Mouse (Mus musculus): ENCODE measurements around the gene Slc25a21.

Slc25a21 gene

GRCm38 (mm10) chr12:56699915-56700900 lies 497.1 kb downstream of the Slc25a21 start:
- in situ Hi-C loops (cut with MboI; ENCODE audit: low pct_unique_long_range_greater_than_20kb in 1 of 2, low sequenced_read_pairs in 2 of 2, unreplicated experiment in 1 of 2) = loop anchor here (5.0 to 25.0 kb wide), 5 partner anchors 88 to 845 kb away; partner anchors contain the start of genes Foxa1 (in 1 of the 2), Nkx2-1 (in 1 of the 2) and Nkx2-9 (in 1 of the 2)

DNA sequence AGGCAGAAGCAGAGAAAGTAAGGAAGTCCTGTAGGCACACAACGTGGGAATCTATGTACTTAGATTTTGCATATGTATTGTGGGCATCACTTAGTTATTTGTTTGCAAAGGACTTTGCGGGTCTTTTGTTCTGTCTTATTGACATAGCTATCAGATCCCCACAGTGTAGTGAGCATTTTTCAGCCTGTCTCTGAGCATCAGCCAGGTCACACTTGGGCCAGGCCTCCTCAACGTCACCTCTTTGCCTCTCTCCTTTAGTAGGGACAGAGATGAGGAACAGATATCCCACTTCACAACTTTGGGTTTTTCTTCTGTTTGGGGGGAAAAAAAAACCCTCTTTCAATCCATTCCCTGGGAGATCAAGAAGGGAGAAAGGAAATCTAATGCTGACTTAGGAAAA lies 497.9 kb downstream of the Slc25a21 start:
- in situ Hi-C loops (cut with MboI; ENCODE audit: low pct_unique_long_range_greater_than_20kb in 1 of 2, low sequenced_read_pairs in 2 of 2, unreplicated experiment in 1 of 2) = loop anchor here (5.0 to 25.0 kb wide), 5 partner anchors 87 to 845 kb away; partner anchors contain the start of genes Foxa1 (in 1 of the 2), Nkx2-1 (in 1 of the 2) and Nkx2-9 (in 1 of the 2)

GRCm38 (mm10) chr12:56698191-56698980 lies 498.9 kb downstream of the Slc25a21 start:
- in situ Hi-C loops (cut with MboI; ENCODE audit: low pct_unique_long_range_greater_than_20kb in 1 of 2, low sequenced_read_pairs in 2 of 2, unreplicated experiment in 1 of 2) = loop anchor here (5.0 to 25.0 kb wide), 5 partner anchors 86 to 846 kb away; partner anchors contain the start of genes Foxa1 (in 1 of the 2), Nkx2-1 (in 1 of the 2) and Nkx2-9 (in 1 of the 2)

GRCm38 (mm10) chr12:56697785-56698184 lies 499.5 kb downstream of the Slc25a21 start:
- in situ Hi-C loops (cut with MboI; ENCODE audit: low pct_unique_long_range_greater_than_20kb in 1 of 2, low sequenced_read_pairs in 2 of 2, unreplicated experiment in 1 of 2) = loop anchor here (5.0 to 25.0 kb wide), 5 partner anchors 85 to 847 kb away; partner anchors contain the start of genes Foxa1 (in 1 of the 2), Nkx2-1 (in 1 of the 2) and Nkx2-9 (in 1 of the 2)

DNA sequence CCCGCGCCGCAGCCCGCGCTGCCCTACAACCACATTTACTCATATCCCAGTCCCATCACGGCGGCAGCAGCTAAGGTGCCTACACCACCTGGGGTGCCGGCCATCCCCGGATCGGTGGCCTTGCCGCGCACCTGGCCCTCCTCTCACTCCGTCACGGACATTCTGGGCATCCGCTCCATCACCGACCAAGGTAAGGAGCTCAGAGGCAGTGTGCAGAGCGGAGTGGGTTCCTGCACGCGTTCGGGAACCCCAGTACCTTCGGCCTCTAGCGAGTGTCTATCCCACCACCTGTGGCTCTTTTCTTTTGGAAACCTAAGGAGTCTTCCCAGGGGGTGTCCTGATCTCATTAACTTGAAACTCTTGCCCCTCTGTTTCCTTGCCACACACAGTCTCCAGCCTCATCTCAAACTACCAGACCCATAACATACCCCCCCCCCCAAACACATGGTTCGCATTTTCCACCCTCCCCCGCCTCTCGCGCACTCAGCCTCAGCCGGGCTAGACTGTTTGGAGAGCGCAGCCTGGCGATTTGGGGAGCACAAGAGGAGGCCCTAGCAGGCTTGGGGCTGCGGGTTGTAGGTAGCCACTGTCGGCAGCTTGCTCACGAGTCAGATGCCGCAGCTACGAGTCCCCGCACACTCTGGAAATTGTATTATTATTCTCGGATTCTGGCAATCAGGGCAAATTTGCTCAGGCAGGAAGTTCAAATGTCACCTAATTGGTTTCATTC lies 500.1 kb downstream of the Slc25a21 start:
- in situ Hi-C loops (cut with MboI; ENCODE audit: low pct_unique_long_range_greater_than_20kb in 1 of 2, low sequenced_read_pairs in 2 of 2, unreplicated experiment in 1 of 2) = loop anchor here (5.0 to 25.0 kb wide), 5 partner anchors 85 to 848 kb away; partner anchors contain the start of genes Foxa1 (in 1 of the 2), Nkx2-1 (in 1 of the 2) and Nkx2-9 (in 1 of the 2)

- in situ Hi-C loops (cut with MboI; ENCODE audit: low pct_unique_long_range_greater_than_20kb in 1 of 2, low sequenced_read_pairs in 2 of 2, unreplicated experiment in 1 of 2) = loop anchor here (5.0 to 25.0 kb wide), 5 partner anchors 84 to 848 kb away; partner anchors contain the start of genes Foxa1 (in 1 of the 2), Nkx2-1 (in 1 of the 2) and Nkx2-9 (in 1 of the 2)
Measured at GRCm38 (mm10) chr12:56696174-56697010, 500.9 kb downstream of the Slc25a21 start.

DNA sequence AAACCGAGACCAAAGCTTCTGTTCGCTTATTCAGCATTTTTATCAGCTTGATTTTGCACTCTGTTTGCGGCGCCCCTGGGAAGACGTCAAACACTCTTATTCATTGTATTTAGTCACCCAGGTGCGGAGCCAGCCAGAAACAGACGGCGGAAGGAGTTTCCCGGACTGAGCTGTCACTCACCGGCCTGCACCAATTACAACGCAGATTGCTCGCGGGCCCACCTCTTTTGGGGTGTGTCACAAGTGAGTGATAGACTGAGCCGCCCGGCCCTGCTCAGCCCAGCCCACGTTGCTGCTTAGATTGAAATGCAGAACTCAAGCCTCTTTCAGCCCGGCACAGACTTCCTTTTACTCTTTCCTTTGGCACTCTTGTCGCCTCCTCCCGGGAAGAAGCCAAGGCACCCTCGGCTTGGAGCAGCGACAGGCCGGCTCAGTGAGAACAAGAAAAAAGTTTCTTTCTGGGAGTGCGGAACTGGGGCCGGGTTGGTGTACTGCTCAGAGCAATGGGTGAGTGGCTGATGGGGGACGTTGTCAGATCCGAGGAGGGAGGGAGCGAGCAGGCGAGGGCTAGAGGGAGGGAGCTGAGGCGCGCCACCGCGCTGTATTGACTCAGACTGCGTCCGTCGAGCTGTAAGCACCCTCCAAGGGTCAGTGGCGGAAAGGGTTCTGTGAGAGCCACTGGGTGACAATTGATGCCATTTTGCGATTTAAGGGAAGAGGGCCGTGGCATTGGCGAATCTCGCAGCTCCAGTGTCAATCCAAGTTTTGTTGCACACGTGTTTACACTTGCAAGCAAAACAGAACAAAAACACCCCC lies 501.7 kb downstream of the Slc25a21 start:
- in situ Hi-C loops (cut with MboI; ENCODE audit: low pct_unique_long_range_greater_than_20kb in 1 of 2, low sequenced_read_pairs in 2 of 2, unreplicated experiment in 1 of 2) = loop anchor here (5.0 to 25.0 kb wide), 5 partner anchors 83 to 849 kb away; partner anchors contain the start of genes Foxa1 (in 1 of the 2), Nkx2-1 (in 1 of the 2) and Nkx2-9 (in 1 of the 2)

GRCm38 (mm10) chr12:56694936-56695335 lies 502.3 kb downstream of the Slc25a21 start:
- in situ Hi-C loops (cut with MboI; ENCODE audit: low pct_unique_long_range_greater_than_20kb in 1 of 2, low sequenced_read_pairs in 2 of 2, unreplicated experiment in 1 of 2) = loop anchor here (5.0 to 25.0 kb wide), 6 partner anchors 83 to 852 kb away; partner anchors contain the start of genes Foxa1 (in 2 of the 2), Nkx2-1 (in 1 of the 2) and Nkx2-9 (in 1 of the 2)

- in situ Hi-C loops (cut with MboI; ENCODE audit: low pct_unique_long_range_greater_than_20kb in 1 of 2, low sequenced_read_pairs in 2 of 2, unreplicated experiment in 1 of 2) = loop anchor here (5.0 to 25.0 kb wide), 4 partner anchors 160 to 853 kb away; partner anchors contain the start of genes Foxa1 (in 2 of the 2) and Nkx2-1 (in 1 of the 2)
Measured at GRCm38 (mm10) chr12:56694361-56694760, 502.9 kb downstream of the Slc25a21 start.

GRCm38 (mm10) chr12:56693411-56694098 lies 503.7 kb downstream of the Slc25a21 start:
- in situ Hi-C loops (cut with MboI; ENCODE audit: low pct_unique_long_range_greater_than_20kb in 1 of 2, low sequenced_read_pairs in 2 of 2, unreplicated experiment in 1 of 2) = loop anchor here (5.0 to 25.0 kb wide), 4 partner anchors 159 to 854 kb away; partner anchors contain the start of genes Foxa1 (in 2 of the 2) and Nkx2-1 (in 1 of the 2)

DNA sequence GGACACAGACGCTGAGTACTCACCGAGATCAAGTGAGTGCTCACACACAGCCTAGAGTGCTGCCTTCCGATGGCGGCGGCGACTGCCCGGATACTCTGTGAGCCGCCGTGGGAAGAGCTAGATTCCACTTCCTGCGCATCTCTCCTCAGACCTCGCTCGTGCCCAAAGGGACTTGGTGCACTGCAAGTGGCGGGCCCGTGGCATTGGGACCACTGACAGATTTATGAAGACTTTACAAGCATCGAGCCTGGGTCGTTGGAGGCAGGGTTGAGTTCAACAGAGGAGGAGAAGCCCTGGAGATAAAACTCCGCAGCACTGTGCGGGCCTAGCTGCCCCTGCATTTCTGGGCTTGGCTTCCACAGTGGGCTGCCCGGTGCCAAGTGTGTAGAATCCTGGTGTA lies 504.7 kb downstream of the Slc25a21 start:
- in situ Hi-C loops (cut with MboI; ENCODE audit: low pct_unique_long_range_greater_than_20kb in 1 of 2, low sequenced_read_pairs in 2 of 2, unreplicated experiment in 1 of 2) = loop anchor here (5.0 to 25.0 kb wide), 4 partner anchors 158 to 855 kb away; partner anchors contain the start of genes Foxa1 (in 2 of the 2) and Nkx2-1 (in 1 of the 2)

DNA sequence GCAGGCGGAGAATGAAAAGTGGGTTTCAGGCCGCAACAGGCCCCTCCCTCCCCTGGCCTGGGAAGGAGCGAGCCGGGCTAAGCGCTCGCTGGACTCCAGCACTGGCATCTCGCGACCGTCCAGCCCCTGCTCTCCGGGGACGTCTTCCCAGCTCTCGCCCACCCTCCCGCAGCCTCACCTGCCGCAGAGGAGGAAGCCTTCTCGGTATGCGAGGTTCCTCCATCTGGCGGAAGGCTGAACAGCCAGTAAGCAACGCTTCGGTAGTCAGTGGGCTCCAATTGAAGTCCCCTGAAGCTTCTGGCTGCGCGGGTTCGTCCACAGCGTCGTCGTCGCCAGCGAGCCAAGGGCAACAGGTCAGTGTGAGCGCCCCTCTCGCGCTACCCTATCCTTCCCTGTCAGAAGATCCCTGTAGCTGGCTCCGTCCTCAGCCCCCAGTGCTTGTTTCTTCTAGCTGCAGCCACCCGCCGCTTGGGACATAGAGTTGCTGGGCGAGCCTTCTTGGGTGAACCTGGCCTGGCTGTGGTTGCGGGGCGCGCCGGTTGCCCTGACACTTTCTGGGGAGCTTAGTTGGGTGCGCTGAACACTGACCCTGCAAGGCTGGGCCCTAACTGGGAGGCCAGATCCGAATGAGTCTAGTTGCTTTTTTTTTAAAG lies 505.7 kb downstream of the Slc25a21 start, which contains the start of gene Pax9:
Gene Pax9, plus strand, starts transcription at position 341 of the 653 bp plus-strand sequence.
- in situ Hi-C loops (cut with MboI; ENCODE audit: low pct_unique_long_range_greater_than_20kb in 1 of 2, low sequenced_read_pairs in 2 of 2, unreplicated experiment in 1 of 2) = loop anchor here (5.0 to 25.0 kb wide), 4 partner anchors 157 to 856 kb away; partner anchors contain the start of genes Foxa1 (in 2 of the 2) and Nkx2-1 (in 1 of the 2)

- in situ Hi-C loops (cut with MboI; ENCODE audit: low pct_unique_long_range_greater_than_20kb in 1 of 2, low sequenced_read_pairs in 2 of 2, unreplicated experiment in 1 of 2) = loop anchor here (5.0 to 25.0 kb wide), 4 partner anchors 156 to 856 kb away; partner anchors contain the start of genes Foxa1 (in 2 of the 2) and Nkx2-1 (in 1 of the 2)
Measured at GRCm38 (mm10) chr12:56691001-56691400, 506.3 kb downstream of the Slc25a21 start.

GRCm38 (mm10) chr12:56690366-56690765 lies 506.9 kb downstream of the Slc25a21 start:
- in situ Hi-C loops (cut with MboI; ENCODE audit: low pct_unique_long_range_greater_than_20kb in 1 of 2, low sequenced_read_pairs in 2 of 2, unreplicated experiment in 1 of 2) = loop anchor here (5.0 to 25.0 kb wide), 4 partner anchors 156 to 857 kb away; partner anchors contain the start of genes Foxa1 (in 2 of the 2) and Nkx2-1 (in 1 of the 2)
